Mouse (Mus musculus): ENCODE results near the gene Dgcr2. TPM values are rescaled to one million over a fixed set of nuclear protein-coding genes. Genes with fewer than 3 reads are reported as not detected.
A peak's percentile ranks its signal among the peaks of the same experiment; 100 is the strongest.

Gene Dgcr2
- total RNA-seq, 2 experiments from 2014 or later = 50.9 to 52.3 TPM

DNA sequence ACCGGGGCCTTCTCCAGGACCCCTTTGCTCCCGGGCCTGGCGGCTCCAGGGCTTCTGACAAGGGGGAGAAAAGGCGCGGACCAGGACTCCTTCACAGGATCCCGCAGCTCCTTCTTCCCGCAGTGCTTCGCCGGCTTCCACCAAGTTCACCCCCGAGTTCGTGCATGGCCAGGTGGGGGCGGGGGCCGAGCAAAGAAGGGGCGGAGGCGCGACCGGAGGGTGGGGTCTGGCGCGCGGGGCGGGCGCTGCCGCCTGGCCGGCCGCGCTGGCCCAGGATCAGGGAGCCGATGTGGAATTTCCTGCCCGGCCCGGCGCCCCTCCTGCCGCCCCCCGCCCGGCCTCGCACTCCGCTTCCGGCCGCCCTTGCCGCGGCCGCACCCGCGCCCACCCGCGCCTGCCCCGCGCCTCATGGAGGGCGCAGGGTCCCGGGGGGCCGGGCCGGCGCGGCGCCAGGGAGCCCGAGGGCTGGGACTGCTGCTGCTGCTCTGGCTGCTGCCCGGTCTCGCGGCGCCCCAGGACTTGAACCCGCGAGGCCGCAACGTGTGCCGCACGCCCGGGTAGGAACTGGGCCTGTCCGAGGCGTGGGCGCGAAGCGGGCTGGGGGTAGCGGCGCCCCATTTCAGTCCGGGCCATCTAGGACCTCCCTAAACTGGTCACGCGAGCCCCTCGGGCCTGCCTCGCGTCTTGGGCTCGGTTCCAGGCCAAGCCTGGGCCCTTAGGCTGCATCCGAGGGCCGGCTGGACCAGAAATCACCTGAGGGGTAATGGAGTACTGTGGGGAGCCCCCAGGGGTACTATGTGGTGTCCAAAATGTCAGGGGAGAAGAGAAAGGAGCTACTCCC is 101.2 kb downstream of the Dgcr2 start, which contains the start of gene Scarf2:
TSS of gene Scarf2 (plus strand) at position 312 of the 841 bp plus-strand sequence.
- intact Hi-C loops (cut with DNase I) = no loop called here
- DNase-seq = peak; percentile 76 to 81

DNA sequence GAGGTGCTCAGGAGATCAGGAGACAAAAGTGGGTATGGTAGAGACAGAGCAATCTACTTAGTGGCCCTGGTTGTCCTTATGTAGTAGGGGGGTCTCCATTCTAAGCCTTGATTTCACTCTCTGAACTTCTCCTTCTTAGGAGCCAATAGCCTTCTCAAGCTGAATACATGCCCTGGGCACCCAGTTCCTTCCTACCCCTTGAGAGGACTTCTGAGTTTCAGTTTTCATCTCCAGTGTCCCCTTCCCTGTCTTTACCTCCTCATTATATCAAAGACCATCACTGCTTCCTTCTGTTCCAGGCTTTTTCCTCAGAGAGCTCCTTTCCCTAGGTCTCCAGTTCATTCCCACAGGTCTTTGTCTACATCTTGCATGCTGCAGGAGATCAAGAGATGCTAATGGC is 101.8 kb downstream of the Dgcr2 start:
- intact Hi-C loops (cut with DNase I) = no loop called here

DNA sequence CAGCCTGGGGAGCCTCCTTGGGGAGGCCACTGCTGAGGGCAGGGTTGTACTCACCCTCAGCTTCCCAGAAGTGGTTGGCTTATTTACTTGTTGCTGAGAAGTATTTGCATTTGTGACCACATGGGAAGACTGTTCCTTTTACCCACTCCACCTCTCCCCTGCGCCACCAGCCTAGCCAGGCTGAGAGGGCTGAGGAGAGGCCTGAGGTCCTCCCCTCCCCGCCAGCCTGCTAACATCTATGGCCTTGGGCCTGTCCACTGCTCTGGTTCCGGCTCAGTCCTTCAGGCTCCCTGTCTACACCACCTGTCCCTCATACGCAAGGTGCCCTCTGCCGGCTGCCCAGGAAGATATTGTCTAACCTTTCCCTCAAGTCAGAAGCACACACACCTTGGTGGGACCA is 102.7 kb downstream of the Dgcr2 start:
- intact Hi-C loops (cut with DNase I) = no loop called here
- no peak for DNase-seq

More for the DNA sequence above, 101.8 kb downstream of the Dgcr2 start:
- no peak for DNase-seq

DNA sequence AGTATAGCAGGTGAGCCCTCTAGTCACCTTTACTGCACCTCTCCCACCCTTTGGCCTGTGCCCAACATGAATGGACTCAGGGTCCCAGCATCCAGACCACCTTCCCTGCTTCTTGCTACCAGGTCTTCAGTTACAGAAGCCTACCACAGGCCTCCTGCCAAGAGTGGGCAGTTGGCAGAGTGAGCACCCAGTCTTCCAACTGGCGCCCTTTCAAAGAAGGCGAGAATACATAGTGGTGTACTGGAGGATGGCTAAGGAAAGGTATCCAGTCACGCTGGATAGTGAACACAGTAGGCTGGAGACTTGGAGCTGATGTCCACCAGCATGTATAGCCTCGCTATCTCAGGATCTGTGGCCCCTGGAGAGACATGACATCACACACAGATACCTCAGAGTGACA is 104.3 kb downstream of the Dgcr2 start:
- intact Hi-C loops (cut with DNase I) = no loop called here
- DNase-seq = no peak

DNA sequence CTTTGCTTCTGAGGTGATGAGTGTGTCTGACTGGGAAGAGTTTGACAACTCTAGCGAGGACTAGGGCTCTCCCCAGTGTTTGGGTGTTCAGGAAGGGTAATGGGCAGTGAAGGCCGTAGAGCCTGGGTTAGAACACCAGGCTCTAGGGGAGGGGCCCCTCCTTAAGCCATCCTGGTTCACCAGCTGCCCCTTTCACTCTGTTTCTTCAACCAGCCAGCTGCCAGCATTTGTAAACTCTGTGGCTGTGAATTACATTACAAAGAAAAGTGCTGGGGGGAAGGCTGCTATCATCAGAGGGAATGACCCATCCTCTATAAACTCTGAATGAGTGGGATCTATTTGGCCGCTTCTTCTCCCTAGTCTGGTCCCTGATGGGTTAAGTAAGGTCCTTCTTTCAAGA is 105.6 kb downstream of the Dgcr2 start:
- no peak for DNase-seq
- intact Hi-C loops (cut with DNase I) = no loop called here

Other genes starting within 250 kb of the Dgcr2 start
- gene Med15, start 165.7 kb downstream of the Dgcr2 start, total RNA-seq (2021) = 10 to 100 TPM; 31.6 to 32.4 TPM
- 10 to 100 TPM; 18.2 to 21.7 TPM for gene Klhl22, start 138.9 kb downstream of the Dgcr2 start, total RNA-seq (2021)
- gene Scarf2, start 101.3 kb downstream of the Dgcr2 start, total RNA-seq (2021) = 10 to 100 TPM in 1 of 2 experiments, 1 to 10 TPM in 1; 9.8 to 10.2 TPM
- gene B830017H08Rik, start 65.4 kb downstream of the Dgcr2 start, total RNA-seq (2021) = not detected
- 1 to 10 TPM; 1.5 to 2.5 TPM for gene Car15, start 60.2 kb downstream of the Dgcr2 start, total RNA-seq (2021)
- gene Gm20518, start 6.9 kb downstream of the Dgcr2 start, total RNA-seq (2021) = under 1 TPM in 1 of 2 experiments, not detected in 1; 0.20 TPM
- gene Tssk1, start 4.3 kb downstream of the Dgcr2 start, total RNA-seq (2021) = under 1 TPM in 1 of 2 experiments, not detected in 1; 0.10 TPM
- gene Tssk2, start 75 bp upstream of the Dgcr2 start, total RNA-seq (2021) = not detected
- 10 to 100 TPM; 11.6 to 13.3 TPM for gene Ess2, start 12.8 kb upstream of the Dgcr2 start, total RNA-seq (2021)
- gene Gsc2, start 16.5 kb upstream of the Dgcr2 start, total RNA-seq (2021) = not detected
- 1 to 10 TPM; 5.9 to 8.3 TPM for gene Slc25a1, start 29.7 kb upstream of the Dgcr2 start, total RNA-seq (2021)
- gene Vpreb2, start 81.9 kb upstream of the Dgcr2 start, total RNA-seq (2021) = not detected
- 10 to 100 TPM; 46.4 to 48.0 TPM for gene Dgcr6, start 154.3 kb upstream of the Dgcr2 start, total RNA-seq (2021)
- gene Prodh, start 191.6 kb upstream of the Dgcr2 start, total RNA-seq (2021) = 10 to 100 TPM; 24.1 to 32.4 TPM
- gene Rtn4r, start 229.1 kb upstream of the Dgcr2 start, total RNA-seq (2021) = 10 to 100 TPM; 17.4 to 19.9 TPM

Data from heart, postnatal 14 days (tissue).